Mouse (Mus musculus) hindbrain, embryonic 14.5 days (tissue): ENCODE results near the gene Ccdc177. TPM values are rescaled to one million over a fixed set of nuclear protein-coding genes. Genes with fewer than 3 reads are reported as not detected.

ENCODE experiments used
- ATAC-seq: fragments of 200-750 bp; cut with Nextera tagmentation; 2 replicates; pipeline ENCODE4 v1.8.0; 2017; ENCODE audit warnings: moderate number of reproducible peaks, mild to moderate bottlenecking, moderate TSS enrichment, moderate library complexity; ENCODE audit not compliant: low FRiP score
- DNase-seq: peaks from one replicate; pipeline ENCODE4 v3.0.0-alpha.2; 2015; ENCODE audit warnings: low spot score
- H3K27ac ChIP-seq: fragments of 300-500 bp; sonication (generic); 2 replicates; pipeline ENCODE4 v1.5.1; 2014; ENCODE audit warnings: mild to moderate bottlenecking, moderate library complexity
- H3K27me3 ChIP-seq: fragments of 300-500 bp; sonication (generic); 2 replicates; pipeline ENCODE4 v1.6.1; 2014; ENCODE audit warnings: mild to moderate bottlenecking, low read length, mixed read lengths; ENCODE audit not compliant: control insufficient read depth, insufficient read depth
- H3K36me3 ChIP-seq: fragments of 300-500 bp; sonication (generic); replicated peaks from 2 replicates; pipeline ENCODE4 v1.6.1; 2014; ENCODE audit not compliant: control insufficient read depth, insufficient read depth
- H3K4me1 ChIP-seq: fragments of 300-500 bp; sonication (generic); replicated peaks from 2 replicates; pipeline ENCODE4 v1.6.1; 2014; ENCODE audit warnings: antibody characterized with exemption, low read length, mixed read lengths; ENCODE audit not compliant: control insufficient read depth, insufficient read depth
- H3K4me2 ChIP-seq: fragments of 300-500 bp; sonication (generic); replicated peaks from 2 replicates; pipeline ENCODE4 v1.6.1; 2014; ENCODE audit warnings: mild to moderate bottlenecking, moderate library complexity
- H3K4me3 ChIP-seq: fragments of 300-500 bp; sonication (generic); replicated peaks from 2 replicates; pipeline ENCODE4 v1.5.1; 2014; ENCODE audit warnings: mild to moderate bottlenecking, low read length
- H3K9ac ChIP-seq: fragments of 300-500 bp; sonication (generic); 2 replicates; pipeline ENCODE4 v1.6.1; 2014
- H3K9me3 ChIP-seq: fragments of 300-500 bp; sonication (generic); 2 replicates; pipeline ENCODE4 v1.6.1; 2016; ENCODE audit warnings: low read length; ENCODE audit not compliant: control insufficient read depth
- WGBS: fragments of 180-500 bp; shearing (Covaris S2); extraction: QIAGEN DNeasy Blood & Tissue Kit; methylation state at CpG from one replicate; pipeline ENCODE4 v1.1.7; 2014; 5-methylcytosine and 5-hydroxymethylcytosine counted together
- polyA plus RNA-seq: library from polyadenylated mRNA; unstranded; fragments of >200 nt; fragmentation: Nextera tagmentation; extraction: Ambion mirVana; gene quantifications from 2 replicates; pipeline ENCODE4 v1.2.1, GENCODE M21; 2014

The Ccdc177 gene
- polyA plus RNA-seq, 1 experiment from 2014 or later: 4.6 TPM

- Histone ChIP-seq H3K4me3 (no peak overlapping the region), H3K9ac (no peak overlapping the region), H3K9me3 (no peaks in the 10 kb centered on the region), H3K4me2 (no peak overlapping the region), H3K27me3 (no peaks in the 10 kb centered on the region), H3K4me1 (no peaks in the 10 kb centered on the region), H3K27ac (peak overlapping the region; percentile 60), H3K36me3 (no peaks in the 10 kb centered on the region)
- WGBS: 5% methylated on average over 9 of the region's 9 CpGs
- ATAC-seq (peak; percentile 86), DNase-seq (peak; percentile 79)
Measured at GRCm38 (mm10) chr12:80730567-80730966, 29.9 kb downstream of the Ccdc177 start.

- DNase-seq: no peak
Measured at GRCm38 (mm10) chr12:80729758-80730530, 30.5 kb downstream of the Ccdc177 start.

DNA sequence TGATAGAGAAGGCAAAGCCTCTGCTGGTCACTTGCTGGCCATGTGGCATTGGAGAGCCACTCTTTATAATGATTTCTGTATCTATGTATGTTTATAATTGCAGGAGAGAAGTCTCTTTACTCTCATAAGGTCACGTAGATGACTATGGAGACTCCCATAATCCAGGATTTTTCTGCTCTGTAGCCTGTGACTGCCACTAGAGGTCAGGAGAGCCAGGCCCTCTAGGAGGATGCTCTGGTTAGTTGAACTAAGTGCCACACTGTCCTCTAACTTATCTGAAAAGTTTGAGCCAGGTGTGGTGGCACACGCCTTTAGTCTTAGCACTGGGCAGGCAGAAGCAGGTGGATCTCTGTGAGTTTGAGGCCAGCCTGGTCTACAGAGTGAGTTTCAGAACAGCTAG, 31.7 kb downstream of the Ccdc177 start:
- Histone ChIP-seq H3K4me2 (no peak overlapping the region), H3K4me1 (no peaks in the 10 kb centered on the region), H3K27me3 (no peaks in the 10 kb centered on the region), H3K9me3 (no peaks in the 10 kb centered on the region), H3K36me3 (no peaks in the 10 kb centered on the region), H3K9ac (no peak overlapping the region), H3K4me3 (no peak overlapping the region), H3K27ac (no peak overlapping the region)
- no peak for ATAC-seq
- WGBS: 57% methylated on average over 2 of the region's 2 CpGs
- DNase-seq: no peak

More at GRCm38 (mm10) chr12:80729758-80730530, 30.5 kb downstream of the Ccdc177 start:
- H3K27me3 ChIP-seq: no peaks in the 10 kb centered on the region
- 90% methylated on average over 12 of the region's 12 CpGs for WGBS
- ATAC-seq: no peak
- H3K4me1 ChIP-seq: no peaks in the 10 kb centered on the region
- no peak overlapping the region for H3K9ac ChIP-seq
- H3K9me3 ChIP-seq: no peaks in the 10 kb centered on the region
- H3K27ac ChIP-seq: no peak overlapping the region
- no peaks in the 10 kb centered on the region for H3K36me3 ChIP-seq
- H3K4me2 ChIP-seq: no peak overlapping the region
- H3K4me3 ChIP-seq: no peak overlapping the region

DNA sequence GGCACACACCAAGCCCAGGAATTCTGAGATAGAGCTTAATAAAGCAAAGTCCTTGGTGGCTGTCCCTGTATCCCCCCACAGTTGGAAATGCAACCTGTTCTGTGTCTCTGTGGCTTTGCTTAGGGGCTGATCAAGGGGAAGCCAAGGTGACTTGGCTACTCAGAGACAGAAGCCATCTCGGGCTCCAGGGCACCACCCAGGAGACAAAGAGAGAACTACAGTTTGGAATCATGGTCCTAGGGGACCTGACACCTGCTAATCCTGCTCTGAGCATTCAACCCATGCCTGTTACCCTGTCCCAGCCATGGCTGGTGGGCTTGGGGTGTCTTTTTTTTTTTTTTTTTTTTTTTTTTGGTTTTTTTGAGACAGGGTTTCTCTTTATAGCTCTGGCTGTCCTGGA, 32.3 kb downstream of the Ccdc177 start:
- WGBS: 46% methylated on average over 1 of the region's 1 CpGs
- Histone ChIP-seq H3K27me3 (no peaks in the 10 kb centered on the region), H3K27ac (no peak overlapping the region), H3K9ac (no peak overlapping the region), H3K36me3 (no peaks in the 10 kb centered on the region), H3K4me1 (no peaks in the 10 kb centered on the region), H3K4me2 (no peak overlapping the region), H3K9me3 (no peaks in the 10 kb centered on the region), H3K4me3 (no peak overlapping the region)
- no peak for DNase-seq
- no peak for ATAC-seq

DNA sequence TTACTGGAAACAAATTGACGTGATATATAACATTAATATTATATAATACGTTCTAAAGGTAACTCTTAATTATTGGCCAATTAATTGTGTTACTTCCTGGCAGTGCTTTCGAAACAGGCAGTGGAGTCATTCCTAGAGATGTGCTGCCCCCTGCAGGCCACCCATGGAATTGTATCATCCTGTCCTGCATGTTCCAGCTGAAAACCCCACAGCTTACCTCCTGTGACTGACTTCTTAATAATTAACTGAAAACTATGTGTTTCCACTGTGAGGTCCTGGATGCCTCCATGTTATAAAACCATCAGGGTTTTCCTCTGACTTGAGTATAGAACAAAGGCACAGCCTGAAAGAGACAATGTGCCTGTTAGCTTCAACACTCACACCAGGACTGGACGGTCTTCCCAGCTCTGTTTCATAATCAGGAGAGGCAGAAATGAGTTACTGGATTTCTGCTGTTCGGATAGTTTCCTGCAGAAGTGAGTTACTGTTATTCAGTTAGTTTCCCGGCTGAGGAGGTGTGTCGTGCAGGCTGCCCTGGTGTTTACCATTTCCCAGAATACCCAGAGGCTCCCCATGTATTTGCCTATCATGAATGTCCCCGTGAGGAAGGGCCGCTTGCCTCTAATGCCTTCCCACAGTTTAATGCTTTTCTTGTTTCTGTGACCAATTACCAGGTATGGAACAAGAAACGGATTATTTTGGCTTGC, 35.5 kb downstream of the Ccdc177 start:
- WGBS: 25% methylated on average over 10 of the region's 10 CpGs
- H3K9ac ChIP-seq: no peak overlapping the region
- H3K4me3 ChIP-seq: no peak overlapping the region
- no peaks in the 10 kb centered on the region for H3K9me3 ChIP-seq
- H3K27ac ChIP-seq: no peak overlapping the region
- H3K4me2 ChIP-seq: no peak overlapping the region
- H3K4me1 ChIP-seq: no peaks in the 10 kb centered on the region
- DNase-seq (peak; percentile 88), ATAC-seq (no peak; the same call in 1 of the 2 replicates)
- H3K36me3 ChIP-seq: no peaks in the 10 kb centered on the region
- no peaks in the 10 kb centered on the region for H3K27me3 ChIP-seq

GRCm38 (mm10) chr12:80721458-80721857, 39.0 kb downstream of the Ccdc177 start:
- DNase-seq: no peak
- Histone ChIP-seq H3K4me1 (no peaks in the 10 kb centered on the region), H3K4me2 (no peak overlapping the region), H3K4me3 (no peak overlapping the region), H3K9ac (no peak overlapping the region), H3K27ac (no peak overlapping the region), H3K36me3 (no peaks in the 10 kb centered on the region), H3K27me3 (no peaks in the 10 kb centered on the region), H3K9me3 (no peaks in the 10 kb centered on the region)
- ATAC-seq: no peak
- 86% methylated on average over 15 of the region's 15 CpGs for WGBS

DNA sequence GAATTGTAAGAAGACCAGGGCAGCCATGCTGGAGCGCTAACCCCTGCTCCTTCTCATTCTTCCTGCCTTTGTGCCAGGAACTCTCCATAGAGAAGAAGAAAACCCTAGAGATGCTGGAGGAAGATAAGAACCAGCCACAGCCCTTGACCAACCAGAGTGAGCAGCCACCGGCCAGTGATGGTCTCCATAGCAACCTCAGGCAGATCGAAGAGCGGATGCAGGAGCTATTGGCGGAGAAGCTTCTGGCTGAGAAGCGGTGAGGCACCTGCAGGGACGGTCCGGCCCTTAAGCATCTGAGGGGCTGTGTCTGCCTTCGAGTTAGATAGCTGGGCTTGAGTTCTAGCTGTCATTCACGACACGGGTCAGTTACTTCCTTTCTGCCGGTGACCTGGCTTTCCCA, 40.0 kb downstream of the Ccdc177 start:
- H3K27me3 ChIP-seq: no peaks in the 10 kb centered on the region
- ATAC-seq (no peak), DNase-seq (no peak)
- no peaks in the 10 kb centered on the region for H3K4me1 ChIP-seq
- no peaks in the 10 kb centered on the region for H3K9me3 ChIP-seq
- WGBS: 34% methylated on average over 12 of the region's 12 CpGs
- no peak overlapping the region for H3K27ac ChIP-seq
- no peak overlapping the region for H3K4me2 ChIP-seq
- no peak overlapping the region for H3K9ac ChIP-seq
- no peaks in the 10 kb centered on the region for H3K36me3 ChIP-seq
- no peak overlapping the region for H3K4me3 ChIP-seq

DNA sequence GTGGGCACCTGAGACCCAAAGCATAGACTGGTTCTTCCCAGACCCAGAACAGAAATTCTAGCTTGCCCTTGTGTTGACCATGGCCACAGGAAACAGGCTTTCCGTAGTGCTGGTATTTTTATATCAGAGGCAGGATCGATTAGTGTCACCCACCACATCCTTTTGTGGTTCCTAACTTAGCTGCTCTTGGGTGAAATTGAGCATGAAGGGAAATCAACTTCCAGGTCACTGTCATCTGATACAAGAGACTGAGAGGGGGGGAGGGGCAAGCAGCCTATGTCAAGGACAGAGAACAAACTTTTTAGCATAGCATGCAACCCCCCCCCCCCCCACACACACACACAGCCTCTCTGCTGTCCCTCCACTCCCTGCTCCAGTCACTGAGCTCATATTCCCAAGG, 41.3 kb downstream of the Ccdc177 start:
- no peak for DNase-seq
- Histone ChIP-seq H3K9me3 (no peaks in the 10 kb centered on the region), H3K36me3 (no peaks in the 10 kb centered on the region), H3K27ac (no peak overlapping the region), H3K27me3 (no peaks in the 10 kb centered on the region), H3K4me1 (no peaks in the 10 kb centered on the region), H3K4me3 (no peak overlapping the region), H3K4me2 (no peak overlapping the region), H3K9ac (no peak overlapping the region)
- WGBS: 61% methylated on average over 2 of the region's 2 CpGs
- no peak for ATAC-seq

DNA sequence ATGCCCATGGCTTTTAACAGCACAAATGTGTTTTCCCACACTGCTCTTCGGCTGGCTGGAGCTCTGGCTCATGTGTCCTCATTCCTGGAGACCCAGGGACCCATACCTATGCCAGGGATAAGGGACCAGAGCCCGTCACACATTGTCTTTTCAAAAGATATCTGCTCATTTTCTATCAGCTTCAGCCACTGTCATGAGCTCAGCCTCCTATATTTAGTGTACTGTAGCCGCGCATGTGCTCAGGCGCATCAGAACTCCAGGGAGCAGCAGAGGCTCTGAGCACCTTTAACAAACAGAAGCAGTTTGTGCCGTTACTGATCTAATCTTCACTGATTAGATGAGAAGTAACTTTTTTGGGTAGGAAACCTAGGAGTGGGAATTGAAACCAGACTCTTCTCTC, 44.6 kb downstream of the Ccdc177 start:
- Histone ChIP-seq H3K27me3 (no peaks in the 10 kb centered on the region), H3K4me3 (no peak overlapping the region), H3K36me3 (no peaks in the 10 kb centered on the region), H3K4me2 (no peak overlapping the region), H3K9me3 (no peaks in the 10 kb centered on the region), H3K27ac (no peak overlapping the region), H3K9ac (no peak overlapping the region), H3K4me1 (no peaks in the 10 kb centered on the region)
- DNase-seq (no peak), ATAC-seq (no peak)
- WGBS: 82% methylated on average over 6 of the region's 6 CpGs
